Mouse (Mus musculus): ENCODE results near the gene Olfr715b.
"Not testable (repeated sequence)": the region's sequence is repeated elsewhere in the genome, so short reads cannot be mapped to it uniquely, and the experiment has no call there.

The Olfr715b gene

DNA sequence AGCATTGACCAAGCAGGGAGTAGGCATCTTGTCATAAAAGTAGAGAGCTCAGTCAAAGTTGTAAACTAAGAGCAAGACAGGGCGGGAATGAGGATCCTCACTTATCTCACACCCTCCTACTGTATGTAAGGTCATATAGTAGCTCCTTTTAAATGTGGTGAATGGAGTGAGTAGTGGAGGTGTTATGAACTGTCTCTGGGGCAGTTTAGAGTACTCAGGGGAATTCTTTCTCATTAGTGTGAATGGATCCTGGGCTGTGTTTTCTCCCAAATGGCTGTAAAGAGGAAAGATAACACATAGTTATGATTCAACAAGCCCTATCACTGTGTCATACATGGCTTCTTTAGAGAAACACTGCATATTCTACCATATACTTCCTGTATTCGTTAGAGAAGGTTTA, at the start of gene Olfr715b:
Gene Olfr715b, minus strand, starts transcription at position 101 of the 400 bp plus-strand sequence.
- CTCF ChIA-PET = not testable (repeated sequence)

DNA sequence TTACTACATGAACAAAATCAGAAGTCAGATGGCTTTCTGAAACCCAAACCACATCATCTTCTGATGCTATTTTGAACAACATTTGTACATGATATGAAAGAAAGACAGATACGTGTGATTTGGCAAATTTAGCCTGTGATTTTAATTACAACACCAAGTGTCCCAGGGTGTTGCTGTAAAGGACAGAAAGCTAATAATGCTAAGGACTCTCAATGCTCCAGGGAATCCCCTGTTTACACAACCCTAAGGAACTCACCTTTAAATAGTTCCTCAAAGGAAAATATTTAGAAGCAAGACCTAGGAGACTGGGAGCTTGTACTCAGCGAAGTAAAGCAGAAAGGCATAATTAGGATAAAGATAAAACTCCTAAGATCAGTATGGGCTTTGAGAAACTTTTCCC, 27.9 kb upstream of the Olfr715b start, which contains the start of gene Olfr716:
Gene Olfr716, plus strand, starts transcription at position 301 of the 400 bp plus-strand sequence.
- CTCF ChIA-PET = not testable (repeated sequence)

DNA sequence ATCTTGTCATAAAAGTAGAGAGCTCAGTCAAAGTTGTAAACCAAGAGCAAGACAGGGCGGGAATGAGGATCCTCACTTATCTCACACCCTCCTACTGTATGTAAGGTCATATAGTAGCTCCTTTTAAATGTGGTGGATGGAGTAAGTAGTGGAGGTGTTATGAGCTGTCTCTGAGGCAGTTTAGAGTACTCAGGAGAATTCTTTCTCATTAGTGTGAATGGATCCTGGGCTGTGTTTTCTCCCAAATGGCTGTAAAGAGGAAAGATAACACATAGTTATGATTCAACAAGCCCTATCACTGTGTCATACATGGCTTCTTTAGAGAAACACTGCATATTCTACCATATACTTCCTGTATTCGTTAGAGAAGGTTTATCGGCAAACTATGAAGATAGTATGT, 20.8 kb upstream of the Olfr715b start, which contains the start of gene Olfr715:
Gene Olfr715, minus strand, starts transcription at position 101 of the 400 bp plus-strand sequence.
- CTCF ChIA-PET = not testable (repeated sequence)

DNA sequence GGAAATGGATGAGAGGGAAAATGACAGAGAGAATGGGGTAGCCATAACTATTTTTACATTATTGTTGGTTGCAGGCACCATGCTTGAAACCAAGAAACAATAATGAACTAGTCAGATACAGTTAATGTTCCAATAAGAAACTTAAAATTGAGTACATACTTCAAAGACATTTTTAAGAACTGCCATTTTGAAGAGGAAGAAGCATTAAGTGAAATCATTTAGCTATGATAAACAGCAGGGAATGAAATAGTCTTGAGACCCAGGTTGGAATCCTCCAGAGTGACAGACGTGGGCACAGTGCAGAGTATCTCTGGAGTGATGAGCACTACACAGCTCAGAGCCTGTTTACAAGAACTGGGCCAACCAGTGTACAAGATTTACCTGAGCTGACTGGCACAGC, 17.2 kb downstream of the Olfr715b start, which contains the start of gene Olfr17:
Gene Olfr17, plus strand, starts transcription at position 301 of the 400 bp plus-strand sequence.
- CTCF ChIA-PET = no interaction called here

DNA sequence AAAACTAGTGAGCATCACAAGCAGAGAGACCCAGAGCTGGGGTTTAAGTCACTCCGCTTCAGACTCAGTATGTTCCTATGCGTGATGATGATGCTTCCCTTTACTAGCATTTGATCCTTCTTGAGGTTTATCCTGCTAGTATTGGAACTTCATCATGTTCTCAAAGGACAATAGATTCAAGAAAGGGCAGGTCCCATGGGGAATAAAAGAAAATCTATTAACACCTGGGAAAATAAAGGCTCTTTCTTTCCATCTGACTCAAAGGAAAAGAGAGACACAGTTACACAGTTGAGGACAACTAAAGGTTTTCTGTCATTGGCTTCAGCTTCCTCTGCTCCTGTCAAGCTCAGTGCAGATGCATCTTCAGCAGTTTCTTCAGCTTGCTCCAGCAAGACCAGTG, 39.5 kb downstream of the Olfr715b start, which contains the start of gene Olfr714:
Gene Olfr714, plus strand, starts transcription at position 301 of the 400 bp plus-strand sequence.
- CTCF ChIA-PET = no interaction called here

Data from spleen, embryonic (tissue).